Mouse (Mus musculus) layer of hippocampus, adult 18-20 months (tissue): ENCODE results near the gene Umps. TPM values are rescaled to one million over a fixed set of nuclear protein-coding genes. Genes with fewer than 3 reads are reported as not detected.

Source experiments
- DNase-seq, 2 experiments: peaks; one replicate each; pipeline ENCODE4 v3.0.0; 2022; ENCODE audit warnings: low spot score in 2 of 2
- long read RNA-seq: library from polyadenylated mRNA; stranded (forward); transcript quantifications from one replicate; pipeline ENCODE4 v2.0.0, GENCODE M21; 2021
- total RNA-seq, 2 experiments: library from RNA; stranded (reverse); gene quantifications; 2 replicates each; pipeline ENCODE4 v1.2.3; 2021

The Umps gene
- 10 to 100 TPM; 18.0 to 18.1 TPM for total RNA-seq
- long read RNA-seq, transcript Umps-201 (6 exons, 3,484 nt): major isoform, 25 of 31 reads
- long read RNA-seq, partial matches to known transcripts: 3 of 31 reads
- long read RNA-seq, other reads (novel, unspliced or antisense): 3 of 31 reads

GRCm38 (mm10) chr16:33966538-33967282 is at the start of gene Umps:
Gene Umps, minus strand, starts transcription at chr16:33967038.
- peak; percentile 77 to 87 for DNase-seq

GRCm38 (mm10) chr16:34011991-34012845 is 45.4 kb upstream of the Umps start:
- no peak for DNase-seq

GRCm38 (mm10) chr16:34009567-34009966 is 42.7 kb upstream of the Umps start:
- no peak for DNase-seq

GRCm38 (mm10) chr16:34005986-34006385 is 39.1 kb upstream of the Umps start:
- DNase-seq: no peak

- DNase-seq: peak in 1 of 2 experiments; percentile 45
Measured at GRCm38 (mm10) chr16:34004128-34004578, 37.3 kb upstream of the Umps start.

- DNase-seq: no peak
Measured at GRCm38 (mm10) chr16:34003566-34004127, 36.8 kb upstream of the Umps start.

- DNase-seq: no peak
Measured at GRCm38 (mm10) chr16:34000715-34001114, 33.9 kb upstream of the Umps start.

GRCm38 (mm10) chr16:33999388-33999787 is 32.5 kb upstream of the Umps start:
- peak in 1 of 2 experiments; percentile 65 for DNase-seq

GRCm38 (mm10) chr16:33998011-33998410 is 31.2 kb upstream of the Umps start:
- DNase-seq: no peak

GRCm38 (mm10) chr16:33996030-33996429 is 29.2 kb upstream of the Umps start:
- peak in 1 of 2 experiments; percentile 67 for DNase-seq

- no peak for DNase-seq
Measured at GRCm38 (mm10) chr16:33995496-33995895, 28.7 kb upstream of the Umps start.

- DNase-seq: no peak
Measured at GRCm38 (mm10) chr16:33994321-33994720, 27.5 kb upstream of the Umps start.

- no peak for DNase-seq
Measured at GRCm38 (mm10) chr16:33990712-33991111, 23.9 kb upstream of the Umps start.

GRCm38 (mm10) chr16:33989106-33989505 is 22.3 kb upstream of the Umps start:
- DNase-seq: no peak

- DNase-seq: peak in 1 of 2 experiments; percentile 66
Measured at GRCm38 (mm10) chr16:33988358-33989012, 21.6 kb upstream of the Umps start.

- no peak for DNase-seq
Measured at GRCm38 (mm10) chr16:33986993-33987392, 20.2 kb upstream of the Umps start.

GRCm38 (mm10) chr16:33985372-33985771 is 18.5 kb upstream of the Umps start:
- no peak for DNase-seq

GRCm38 (mm10) chr16:33983712-33984111 is 16.9 kb upstream of the Umps start:
- DNase-seq: no peak

- DNase-seq: no peak
Measured at GRCm38 (mm10) chr16:33979855-33980254, 13.0 kb upstream of the Umps start.

GRCm38 (mm10) chr16:33967283-33967640 is 424 bp upstream of the Umps start:
- no peak for DNase-seq
